Mouse (Mus musculus) adipocyte (in vitro differentiated cells): ENCODE measurements around the gene Celf5.

Experiments
- DNase-seq: peaks from one replicate; pipeline ENCODE4 v3.0.0-alpha.2; 2016; ENCODE audit warnings: low spot score

The Celf5 gene

DNA sequence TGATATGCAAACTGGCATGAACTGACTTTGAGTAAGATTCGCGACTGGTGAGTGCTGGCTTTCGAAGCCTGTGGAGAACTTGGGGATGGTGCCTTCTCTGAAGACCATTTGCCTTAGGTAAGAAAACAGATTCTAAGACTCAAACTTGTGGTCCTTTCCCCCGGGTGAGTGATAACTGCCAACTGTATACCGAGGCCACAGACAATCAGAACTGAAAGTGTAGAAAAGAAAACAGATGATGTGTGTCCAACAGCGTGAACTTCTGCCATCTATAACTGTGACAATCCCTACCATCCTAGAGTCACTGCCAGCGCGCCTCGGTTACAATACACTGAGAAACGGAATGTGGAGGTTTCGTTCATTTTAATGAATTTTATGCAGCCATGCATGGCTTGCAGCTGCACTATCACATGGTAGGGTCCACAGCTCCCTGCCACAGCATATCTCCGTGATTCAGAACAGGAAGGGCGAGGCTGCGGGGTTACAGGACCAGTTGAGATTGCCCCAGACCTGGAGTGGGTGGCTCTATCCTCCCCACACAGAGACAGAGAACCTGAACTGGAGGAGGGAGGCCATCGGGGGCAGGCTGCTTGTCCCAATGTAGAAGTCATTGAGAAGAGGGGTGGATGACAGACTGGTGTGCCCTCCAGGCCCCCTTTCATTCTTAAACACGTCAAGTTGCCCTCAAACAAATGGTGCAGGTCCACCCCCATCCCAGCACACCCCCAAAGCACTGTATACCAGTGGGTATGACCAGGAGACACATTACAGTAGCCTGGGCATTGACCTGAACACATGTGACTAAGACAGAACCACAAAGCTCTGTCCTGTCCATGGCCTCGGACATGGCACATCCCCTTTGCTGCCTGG lies 15.1 kb upstream of the Celf5 start:
- no peak for DNase-seq

DNA sequence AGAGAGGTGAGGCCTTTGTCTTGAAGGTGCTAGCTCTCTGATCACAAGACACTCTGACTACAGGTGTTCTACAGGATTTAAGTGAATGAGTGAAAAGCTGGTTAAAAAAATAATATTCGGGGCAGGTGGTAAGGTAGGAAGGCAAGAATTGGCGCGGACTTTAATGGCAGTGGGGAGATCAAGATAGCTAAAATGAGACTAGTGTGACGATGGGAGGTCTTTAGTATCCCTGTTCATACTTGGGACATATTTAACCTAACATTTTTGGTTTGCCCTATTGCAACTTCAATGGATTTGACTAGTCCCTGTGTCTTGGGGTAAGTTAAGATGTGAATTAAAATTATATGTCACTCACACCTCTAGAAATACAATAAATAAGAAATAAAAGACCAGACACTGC lies 14.5 kb upstream of the Celf5 start:
- no peak for DNase-seq

DNA sequence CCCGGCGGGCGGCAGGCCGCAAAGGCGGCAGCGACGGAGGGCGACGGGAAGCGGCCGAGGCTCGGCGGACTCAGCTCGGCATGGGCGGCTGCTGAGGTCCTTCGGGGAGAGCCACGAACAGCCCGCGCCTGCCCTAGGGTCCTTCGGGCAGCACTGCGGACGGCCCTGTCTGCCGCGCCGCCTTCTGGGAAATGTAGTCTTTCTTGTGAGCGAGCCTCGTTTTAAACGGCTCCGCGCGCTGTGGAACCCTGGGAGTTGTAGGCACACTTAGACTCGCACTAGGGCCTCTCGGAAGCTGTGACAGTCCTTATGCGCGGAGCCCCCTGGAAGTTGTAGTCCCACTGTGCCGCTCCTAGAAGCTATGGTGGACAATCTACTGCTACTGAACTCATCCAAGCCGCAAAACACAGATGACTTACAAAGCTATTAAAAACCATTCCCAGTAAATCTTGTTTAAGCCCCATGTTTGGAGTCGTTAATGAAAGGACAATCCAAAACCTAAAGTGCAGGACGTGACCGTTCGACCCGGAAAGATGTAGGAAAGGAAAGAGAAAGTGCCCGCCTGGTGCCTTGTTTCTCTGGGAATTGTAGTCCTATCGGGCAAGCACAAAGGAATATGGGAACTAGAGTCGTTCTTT lies 13.9 kb upstream of the Celf5 start, which contains the start of gene Ncln:
TSS of gene Ncln (minus strand) at position 129 of the 638 bp plus-strand sequence.
- DNase-seq = peak; percentile 98

GRCm38 (mm10) chr10:81495616-81496263 lies 13.2 kb upstream of the Celf5 start:
- no peak for DNase-seq

DNA sequence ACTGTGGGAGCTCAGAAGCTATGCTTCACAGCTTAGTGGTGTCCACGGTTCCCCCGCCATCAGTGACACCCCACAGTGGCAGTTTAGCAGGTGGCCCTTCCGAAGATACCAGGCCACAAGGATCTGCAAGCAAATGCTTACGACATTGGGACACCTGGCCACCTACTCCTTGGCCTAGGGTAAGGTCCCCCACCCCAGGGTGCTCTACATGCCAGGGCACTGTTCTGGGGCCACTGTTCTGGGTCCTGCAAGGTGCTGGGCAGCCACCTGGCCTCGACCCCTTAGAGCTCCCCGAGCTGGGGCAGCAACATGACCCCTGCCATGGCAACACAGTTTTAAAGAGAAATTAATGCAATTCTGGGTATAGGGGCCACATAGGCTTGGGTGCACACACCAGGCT lies 12.6 kb upstream of the Celf5 start:
- no peak for DNase-seq

GRCm38 (mm10) chr10:81494260-81495041 lies 11.9 kb upstream of the Celf5 start:
- DNase-seq = no peak

- DNase-seq = no peak
Observed at GRCm38 (mm10) chr10:81493601-81494220, 11.2 kb upstream of the Celf5 start.

DNA sequence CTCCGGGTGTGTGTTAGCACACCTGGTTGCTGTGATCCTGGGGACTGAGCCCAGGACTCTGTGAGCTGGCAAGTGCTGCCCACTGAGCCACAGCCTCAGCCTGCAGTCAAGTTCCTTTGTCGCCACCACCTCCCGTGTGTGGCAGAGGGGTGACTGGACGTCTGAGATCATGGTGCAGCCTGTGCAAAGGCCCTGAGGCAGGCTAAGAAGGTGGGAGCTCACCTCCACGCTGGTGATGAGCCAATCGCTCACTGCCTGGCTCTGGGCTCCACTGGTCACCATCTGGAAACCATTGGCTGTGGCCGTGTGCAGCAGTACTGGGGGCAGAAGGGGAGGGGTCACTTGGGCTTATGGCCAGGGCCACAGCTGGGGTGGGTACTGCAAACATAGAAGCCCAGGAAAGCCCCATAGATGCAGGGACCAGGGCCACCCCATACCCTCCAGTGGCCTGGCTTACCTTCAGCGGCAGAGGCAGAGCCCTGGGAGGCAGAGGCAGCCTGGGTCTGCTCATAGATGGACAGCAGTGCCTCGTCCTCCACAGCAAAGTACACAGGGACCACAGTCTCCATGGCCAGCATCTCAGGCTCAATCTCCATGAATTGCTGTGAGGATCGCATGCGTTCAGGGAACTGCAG lies 10.2 kb upstream of the Celf5 start:
- DNase-seq = no peak

GRCm38 (mm10) chr10:81491018-81491417 lies 8.5 kb upstream of the Celf5 start:
- DNase-seq = no peak

DNA sequence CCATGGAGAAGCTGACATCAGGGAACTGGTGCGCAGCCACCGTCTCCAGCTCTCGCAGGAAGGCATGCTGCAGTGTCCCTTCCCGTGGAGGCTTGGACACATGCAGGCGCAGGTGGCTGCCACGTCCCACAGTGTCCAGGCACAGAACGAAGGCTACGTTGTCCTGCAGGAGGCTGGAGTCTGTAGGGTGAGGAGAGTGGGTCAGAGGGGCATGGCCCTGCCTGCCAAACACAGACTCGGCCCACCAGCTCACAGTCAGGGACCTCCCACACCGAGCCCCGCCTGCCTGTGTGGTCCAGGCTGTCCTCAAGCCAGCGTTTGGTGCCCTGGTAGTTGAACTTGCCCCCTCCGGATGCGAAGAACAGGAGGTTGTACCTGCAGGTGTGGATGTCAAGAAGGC lies 7.4 kb upstream of the Celf5 start:
- no peak for DNase-seq

- no peak for DNase-seq
Observed at GRCm38 (mm10) chr10:81488081-81488480, 5.6 kb upstream of the Celf5 start.

- no peak for DNase-seq
Observed at GRCm38 (mm10) chr10:81486496-81486895, 4.0 kb upstream of the Celf5 start.

DNA sequence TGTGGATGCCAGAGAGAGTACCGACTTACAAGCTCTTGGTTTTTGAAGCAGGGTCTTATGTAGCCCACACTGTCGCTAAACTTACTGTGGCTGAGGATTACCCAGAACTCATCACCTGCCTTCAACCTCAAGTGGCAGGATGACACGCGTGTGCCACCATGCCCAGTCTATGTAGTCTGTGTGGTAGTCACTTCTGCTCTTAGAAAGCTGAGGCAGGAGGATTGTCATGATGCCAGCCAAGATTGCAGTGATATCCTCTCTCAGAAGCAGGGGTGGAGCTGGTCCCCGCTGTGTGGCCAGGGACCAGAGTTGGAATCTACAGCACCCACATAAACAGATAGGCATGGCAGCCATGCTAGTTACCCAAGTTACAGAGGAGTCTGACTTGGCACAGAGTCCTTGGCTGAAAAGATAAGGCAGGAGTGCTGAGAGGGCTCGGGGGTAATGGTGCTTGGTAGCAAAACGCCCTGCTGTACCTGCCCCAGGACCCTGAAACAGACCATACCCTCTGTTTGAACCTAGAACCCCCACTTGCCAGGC lies 3.0 kb upstream of the Celf5 start:
- no peak for DNase-seq

DNA sequence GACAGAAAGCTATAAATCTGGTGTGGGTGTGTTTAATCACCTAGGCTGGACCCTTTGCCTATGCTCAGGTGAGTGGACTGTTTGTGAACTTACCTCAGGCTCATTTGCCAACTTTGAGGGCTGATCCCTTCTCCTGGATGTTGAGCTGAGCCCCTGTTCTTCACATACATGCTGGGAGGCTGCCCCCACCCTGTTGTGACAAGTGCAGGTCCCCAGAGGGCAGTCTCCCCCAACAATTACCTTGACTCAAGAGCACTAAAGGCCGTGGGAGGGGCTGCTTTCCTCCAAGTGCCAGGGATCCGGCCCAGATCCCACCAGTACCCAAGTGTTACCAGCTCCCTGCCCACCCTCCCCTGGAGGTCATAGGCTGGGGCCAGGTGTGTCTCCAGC lies 2.5 kb upstream of the Celf5 start:
- no peak for DNase-seq

- DNase-seq = no peak
Observed at GRCm38 (mm10) chr10:81484441-81485059, 2.0 kb upstream of the Celf5 start.

GRCm38 (mm10) chr10:81483983-81484382 lies 1.5 kb upstream of the Celf5 start:
- DNase-seq = no peak

DNA sequence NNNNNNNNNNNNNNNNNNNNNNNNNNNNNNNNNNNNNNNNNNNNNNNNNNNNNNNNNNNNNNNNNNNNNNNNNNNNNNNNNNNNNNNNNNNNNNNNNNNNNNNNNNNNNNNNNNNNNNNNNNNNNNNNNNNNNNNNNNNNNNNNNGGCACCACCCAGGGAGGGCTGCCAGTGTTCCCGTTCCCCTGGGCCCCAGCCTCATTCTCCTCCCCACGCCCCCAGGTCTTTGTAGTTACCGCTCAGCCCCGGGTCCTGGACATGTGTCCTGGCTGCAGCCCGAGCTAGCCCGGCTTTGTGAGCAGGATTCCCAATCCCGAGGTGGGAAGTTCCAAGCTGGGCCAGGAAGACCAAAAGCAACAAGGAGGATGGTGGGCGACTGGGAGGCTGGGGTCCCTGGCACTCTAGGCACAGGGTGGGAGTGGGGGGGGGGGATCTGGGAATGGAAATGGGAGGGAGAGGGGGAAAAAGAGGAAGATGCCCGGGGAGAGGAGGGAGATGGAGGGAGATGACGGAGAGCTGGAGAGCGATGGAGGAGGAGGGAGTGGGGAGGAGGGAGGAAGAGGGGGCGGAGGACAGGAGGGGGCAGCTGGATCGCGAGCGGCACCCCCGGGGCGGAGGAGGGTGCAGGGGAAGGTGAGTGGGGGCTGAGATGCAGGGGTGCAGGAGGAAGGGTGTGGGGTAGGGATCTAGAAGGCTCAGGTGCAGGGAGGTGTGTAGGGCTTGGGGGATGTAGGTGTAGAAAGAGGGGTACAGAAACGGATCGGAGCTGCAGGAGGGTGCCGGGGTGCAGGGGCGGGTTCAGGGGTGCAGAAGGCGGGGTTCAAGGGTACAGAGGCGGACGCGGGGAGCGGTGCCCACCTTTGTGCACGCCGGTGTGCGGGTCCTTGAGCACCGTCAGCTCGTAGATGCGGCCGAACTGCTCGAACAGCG lies 640 bp downstream of the Celf5 start:
- DNase-seq = no peak

GRCm38 (mm10) chr10:81474461-81474860 lies 8.0 kb downstream of the Celf5 start:
- DNase-seq = no peak

GRCm38 (mm10) chr10:81473003-81473451 lies 9.5 kb downstream of the Celf5 start:
- DNase-seq = no peak
